Mouse (Mus musculus): ENCODE results near the gene Isoc2a.
A peak's percentile ranks its signal among the peaks of the same experiment; 100 is the strongest.
"Not testable (repeated sequence)": the region's sequence is repeated elsewhere in the genome, so short reads cannot be mapped to it uniquely, and the experiment has no call there.

The Isoc2a gene

GRCm38 (mm10) chr7:4865579-4866493, 11.1 kb upstream of the Isoc2a start:
- peak; percentile 96 for DNase-seq

DNA sequence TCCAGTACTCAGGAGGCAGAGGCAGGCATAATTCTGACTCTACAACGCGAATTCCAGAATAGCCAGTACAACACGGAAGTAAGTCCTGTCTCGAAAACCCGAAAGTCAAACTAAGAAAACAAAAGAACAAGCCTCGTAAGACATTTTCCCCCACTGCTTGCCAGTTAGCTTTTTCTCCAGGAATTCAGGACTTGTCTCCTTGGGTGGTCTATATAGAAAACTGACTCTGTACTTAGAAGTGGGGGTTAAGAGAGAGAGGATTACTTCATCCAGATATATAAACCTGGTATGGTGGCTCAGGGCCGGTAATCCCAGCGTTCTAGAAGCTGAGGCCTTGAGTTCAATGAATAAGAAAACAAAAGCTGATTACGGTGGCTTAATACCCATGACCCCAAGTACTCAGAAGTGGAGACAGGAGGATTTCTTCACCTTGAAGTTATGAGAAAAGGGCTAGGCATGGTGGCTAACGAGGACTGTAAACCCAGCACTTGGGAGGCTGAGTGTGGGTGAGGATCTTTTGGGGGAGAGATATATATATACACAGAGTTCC, 10.2 kb upstream of the Isoc2a start:
- no peak for DNase-seq

DNA sequence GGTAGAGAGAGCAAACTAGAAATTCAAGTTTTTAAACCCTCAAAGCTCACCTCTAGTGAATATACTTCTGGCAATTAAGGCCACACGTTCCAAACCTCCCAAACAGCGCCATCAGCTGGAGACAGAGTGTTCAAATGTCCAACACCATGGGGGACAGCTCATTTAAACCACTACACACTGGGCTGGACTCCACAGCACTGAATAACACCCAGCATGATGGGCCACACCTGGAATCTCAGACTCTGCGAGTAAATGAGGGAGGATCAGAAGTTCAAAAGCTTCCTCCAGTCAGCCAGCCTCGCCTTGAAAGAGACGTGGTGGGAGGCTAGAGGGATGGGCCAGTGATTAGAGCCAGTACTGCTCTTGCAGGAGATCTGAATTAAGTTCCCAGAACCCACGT, 6.8 kb upstream of the Isoc2a start, which contains the start of gene Isoc2b:
TSS of gene Isoc2b (minus strand) at position 126 of the 400 bp plus-strand sequence.
- DNase-seq = no peak

- DNase-seq = no peak
Observed at GRCm38 (mm10) chr7:4877226-4877625, 273 bp downstream of the Isoc2a start.

- DNase-seq = peak; percentile 46
Observed at GRCm38 (mm10) chr7:4878186-4878585, 1.2 kb downstream of the Isoc2a start.

DNA sequence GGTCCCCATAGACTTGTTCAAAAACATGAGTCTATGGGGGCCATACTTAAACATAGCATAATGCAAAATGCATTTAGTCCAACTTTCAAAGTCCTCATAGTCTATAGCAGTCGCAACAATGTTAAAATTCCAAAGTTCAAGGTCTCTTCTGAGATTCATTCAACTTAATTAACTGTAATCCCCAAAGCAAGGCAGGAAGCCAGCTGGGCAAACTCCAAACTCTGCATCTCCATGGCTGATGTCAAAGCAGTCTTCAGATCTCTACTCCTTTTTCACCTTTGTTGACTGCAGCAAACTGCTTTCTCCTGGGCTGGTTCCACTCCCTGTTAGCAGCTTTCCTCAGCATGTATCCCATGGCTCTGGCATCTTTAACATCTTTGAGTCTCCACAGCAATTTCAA, 2.1 kb downstream of the Isoc2a start:
- not testable (repeated sequence) for DNase-seq

- no peak for DNase-seq
Observed at GRCm38 (mm10) chr7:4886680-4887079, 9.7 kb downstream of the Isoc2a start.

GRCm38 (mm10) chr7:4895186-4895585, 18.2 kb downstream of the Isoc2a start:
- DNase-seq = no peak

DNA sequence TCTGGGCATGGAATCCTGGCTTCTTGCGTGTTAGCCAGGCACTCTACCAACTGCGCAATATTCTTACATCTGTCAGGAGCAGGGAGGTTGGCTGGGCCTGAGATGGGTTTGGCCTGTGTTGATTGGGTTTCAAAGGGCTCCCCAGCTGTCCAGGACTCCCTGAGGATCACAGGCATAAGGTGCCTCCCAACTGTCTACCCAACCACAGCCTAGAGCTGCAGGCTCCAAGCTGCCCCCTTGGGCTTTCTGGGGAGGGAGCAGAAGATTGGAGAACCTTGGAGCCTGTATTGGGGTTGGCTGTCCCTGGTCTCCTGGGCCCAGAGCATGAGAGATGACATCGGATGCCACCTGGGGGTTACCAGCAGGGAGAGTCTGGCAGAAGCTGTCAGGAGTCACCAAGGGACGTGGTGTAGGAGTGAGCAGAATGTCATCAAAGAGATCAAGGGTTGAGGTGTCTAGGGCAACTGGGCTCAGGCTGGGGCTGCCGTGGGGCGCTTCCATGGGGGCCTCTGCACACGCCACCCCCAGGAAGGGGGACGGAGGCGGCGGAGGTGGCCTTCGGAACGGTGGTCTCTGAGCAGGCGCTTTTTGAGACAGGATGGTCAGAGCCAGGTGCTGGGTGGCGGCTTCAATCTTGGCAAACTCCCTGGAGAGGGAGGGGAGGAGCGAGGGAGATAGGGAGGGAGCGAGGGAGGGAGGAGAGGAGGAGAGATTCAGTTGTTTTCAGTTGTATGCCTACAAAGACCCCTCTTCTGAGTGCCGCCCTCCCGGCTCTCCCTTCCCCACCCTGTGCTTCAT, 22.1 kb downstream of the Isoc2a start:
- DNase-seq = no peak

DNA sequence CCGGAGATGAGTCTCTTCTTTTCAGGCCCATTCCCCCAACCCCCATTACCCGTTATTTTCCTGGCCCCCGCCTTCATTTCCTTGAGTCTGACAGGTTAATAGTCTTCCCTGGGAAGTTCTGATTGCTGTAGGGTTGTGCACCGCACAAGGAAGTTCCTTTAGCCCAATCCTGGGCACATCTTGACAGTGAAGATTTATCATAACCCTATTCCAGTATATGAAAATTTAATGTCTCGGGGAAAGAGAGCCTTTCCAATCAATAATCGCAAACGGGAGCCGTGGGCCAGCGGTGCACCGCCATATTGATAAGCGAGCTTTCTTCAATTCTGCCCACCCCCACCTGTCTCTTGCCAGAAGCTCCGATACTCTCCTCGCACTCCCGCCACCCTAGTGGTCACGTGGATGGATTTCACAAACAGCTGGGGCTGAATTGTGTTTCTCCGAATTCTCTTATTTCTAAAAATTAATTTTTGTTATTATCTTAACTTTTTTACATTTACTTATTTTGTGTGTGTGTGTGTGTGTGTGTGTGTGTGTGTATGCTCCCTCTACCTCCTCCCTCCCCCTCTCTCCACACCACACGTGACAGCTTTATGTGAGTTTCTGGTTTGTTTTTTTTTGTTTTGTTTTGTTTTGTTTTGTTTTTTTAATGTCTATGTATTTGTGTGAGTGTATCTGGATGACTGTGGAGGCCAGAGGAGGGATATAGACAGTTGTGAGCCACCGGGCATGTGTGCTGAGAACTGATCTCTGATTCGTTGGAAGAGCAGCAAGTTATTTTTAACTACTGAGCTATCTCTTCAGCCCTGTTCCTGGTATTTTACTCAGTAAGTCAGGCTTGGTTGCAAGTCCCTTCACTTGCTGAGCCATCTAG, 22.9 kb downstream of the Isoc2a start:
- DNase-seq = peak; percentile 48

DNA sequence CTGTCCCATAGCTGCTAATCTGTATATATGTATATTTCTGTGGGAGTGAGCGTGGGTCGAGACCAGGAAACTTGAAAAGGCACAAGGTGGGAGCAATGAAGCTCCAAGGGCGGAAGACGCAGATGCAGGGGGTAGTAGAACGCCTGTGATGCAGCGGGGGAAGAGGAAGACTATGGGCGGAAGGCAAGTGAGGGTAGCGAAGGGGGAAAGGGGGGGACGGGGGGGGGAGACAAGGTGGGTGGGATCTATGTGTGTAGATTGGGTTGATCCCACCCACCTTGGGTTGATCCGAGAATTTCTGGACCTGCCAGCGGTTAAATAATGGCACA, 23.5 kb downstream of the Isoc2a start:
- DNase-seq = no peak

- DNase-seq = peak; percentile 54
Observed at GRCm38 (mm10) chr7:4901171-4901570, 24.2 kb downstream of the Isoc2a start.

- no peak for DNase-seq
Observed at GRCm38 (mm10) chr7:4902404-4902803, 25.5 kb downstream of the Isoc2a start.

DNA sequence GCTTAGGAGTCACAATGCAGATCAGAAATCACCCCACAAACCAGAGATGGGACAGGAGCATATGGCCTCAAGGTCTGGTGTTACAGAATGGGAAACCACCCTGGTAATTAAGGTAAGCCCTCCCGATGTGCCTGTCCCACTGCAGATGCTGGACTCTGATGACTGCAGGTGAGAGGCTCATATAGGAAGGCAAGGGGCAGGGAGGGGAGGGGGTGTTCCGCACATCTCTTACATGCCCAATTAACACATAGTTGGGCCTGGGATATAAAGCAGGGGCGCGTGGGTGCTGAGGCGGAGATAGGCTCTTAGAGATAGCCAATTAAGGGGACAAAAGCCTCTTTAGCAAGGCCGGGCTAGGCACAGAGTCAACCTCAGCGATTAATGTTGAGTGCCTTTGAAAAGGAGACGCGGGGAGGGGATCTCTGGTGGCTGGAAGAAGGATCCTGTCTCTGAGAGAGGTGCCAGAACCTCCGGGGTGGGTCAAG, 29.6 kb downstream of the Isoc2a start, which contains the start of gene Gm36210:
TSS of gene Gm36210 (minus strand) at position 51 of the 485 bp plus-strand sequence.
- DNase-seq = no peak

- DNase-seq = peak; percentile 86
Observed at GRCm38 (mm10) chr7:4911561-4911960, 34.6 kb downstream of the Isoc2a start.

GRCm38 (mm10) chr7:4912248-4912647, 35.3 kb downstream of the Isoc2a start:
- no peak for DNase-seq

DNA sequence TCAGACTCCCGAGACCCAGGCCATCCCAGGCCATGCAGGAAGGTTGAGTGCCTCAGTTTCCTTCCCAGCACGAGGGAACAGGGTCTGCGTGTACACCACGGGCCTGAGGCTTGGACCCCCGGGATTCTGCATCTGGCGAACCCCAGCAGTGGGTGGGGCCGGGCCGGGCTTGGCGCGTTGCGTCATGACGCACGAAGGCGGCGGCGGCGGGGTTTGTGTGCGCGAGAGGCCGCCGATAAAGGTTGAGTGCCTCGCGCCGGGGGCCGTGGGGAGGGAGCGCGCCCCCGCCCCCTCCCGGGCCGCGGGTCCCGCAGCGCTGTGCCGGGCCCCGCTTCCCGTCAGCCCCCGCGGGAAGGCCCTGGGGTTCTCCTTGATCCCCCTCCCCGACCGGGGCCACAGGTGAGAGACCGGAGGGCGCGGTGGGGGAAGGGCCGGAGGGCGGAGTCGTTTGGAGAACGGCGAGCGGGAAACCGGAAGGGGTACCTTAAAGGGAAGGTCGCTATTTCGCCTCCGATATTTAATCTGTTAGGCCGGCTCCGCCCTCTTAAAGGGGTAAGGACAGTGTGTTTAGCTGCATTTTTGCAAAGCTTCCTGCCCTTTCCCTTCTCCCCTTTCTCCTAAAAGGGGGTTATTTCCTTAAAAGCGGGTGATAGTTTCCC, 38.2 kb downstream of the Isoc2a start, which contains the start of gene Zfp628:
TSS of gene Zfp628 (plus strand) at position 211 of the 659 bp plus-strand sequence.
- peak; percentile 97 for DNase-seq

- DNase-seq = peak; percentile 44
Observed at GRCm38 (mm10) chr7:4915669-4916416, 38.9 kb downstream of the Isoc2a start.

GRCm38 (mm10) chr7:4917494-4917893, 40.5 kb downstream of the Isoc2a start:
- DNase-seq = no peak

DNA sequence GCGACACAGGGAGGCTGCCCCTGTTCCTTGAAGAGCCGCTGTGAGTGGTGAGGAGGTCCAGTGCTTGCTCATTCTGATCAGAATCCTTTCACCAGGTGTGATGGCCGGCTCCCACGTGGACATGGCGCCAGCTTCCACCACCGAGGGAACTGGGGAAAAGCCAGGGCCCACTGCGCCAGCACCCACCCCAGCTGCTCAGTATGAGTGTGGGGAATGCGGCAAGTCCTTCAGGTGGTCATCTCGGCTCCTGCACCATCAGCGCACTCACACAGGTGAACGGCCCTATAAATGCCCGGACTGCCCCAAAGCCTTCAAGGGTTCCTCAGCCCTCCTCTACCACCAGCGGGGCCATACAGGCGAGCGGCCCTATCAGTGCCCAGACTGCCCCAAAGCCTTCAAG, 41.7 kb downstream of the Isoc2a start:
- DNase-seq = no peak

DNA sequence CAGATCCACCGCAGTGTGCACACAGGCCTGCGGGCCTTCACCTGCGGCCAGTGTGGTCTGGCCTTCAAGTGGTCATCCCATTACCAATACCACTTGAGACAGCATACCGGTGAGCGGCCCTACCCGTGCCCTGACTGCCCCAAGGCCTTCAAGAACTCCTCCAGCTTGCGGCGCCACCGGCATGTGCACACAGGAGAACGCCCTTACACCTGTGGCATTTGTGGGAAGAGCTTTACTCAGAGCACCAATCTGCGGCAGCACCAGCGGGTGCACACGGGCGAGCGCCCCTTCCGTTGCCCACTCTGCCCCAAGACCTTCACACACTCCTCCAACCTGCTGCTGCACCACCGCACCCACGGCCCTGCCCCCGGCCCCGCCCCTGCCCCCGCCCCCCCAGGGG, 42.1 kb downstream of the Isoc2a start:
- DNase-seq = no peak
